Mouse (Mus musculus) erythroid progenitor cell, adult 5-6 weeks (primary cell): Measurements from ENCODE around the gene Scube3. TPM values are rescaled to one million over a fixed set of nuclear protein-coding genes. Genes with fewer than 3 reads are reported as not detected.

Experiments
- ATAC-seq: replicated peaks from 2 replicates; pipeline ENCODE4 v1.8.0; 2016; ENCODE audit warnings: moderate number of reproducible peaks, mild to moderate bottlenecking, moderate TSS enrichment, inconsistent platforms; ENCODE audit not compliant: poor library complexity, low FRiP score, severe bottlenecking
- total RNA-seq, 2 experiments: library from RNA; stranded (forward) in 1 of 2; stranded (reverse) in 1 of 2; fragments of 150-400 nt in 1 of 2; fragments of 186-747, 209-891 nt in 1 of 2; gene quantifications; 2 replicates each; pipeline versions ENCODE4 v1.2.3 to v1.2.4; 2015 to 2017; ENCODE audit warnings: low replicate concordance in 2 of 2

Scube3 gene
- total RNA-seq, 2 experiments from 2014 or later, result not detected

- ATAC-seq, result no peak
These were observed 11.4 kb upstream of the Scube3 start for GRCm38 (mm10) chr17:28130391-28131125.

GRCm38 (mm10) chr17:28131156-28131555 lies 10.8 kb upstream of the Scube3 start:
- no peak for ATAC-seq

GRCm38 (mm10) chr17:28133193-28133592 lies 8.7 kb upstream of the Scube3 start:
- ATAC-seq, result no peak

- ATAC-seq, result no peak
These were observed 6.4 kb upstream of the Scube3 start for GRCm38 (mm10) chr17:28135496-28135895.

GRCm38 (mm10) chr17:28136266-28136665 lies 5.7 kb upstream of the Scube3 start:
- ATAC-seq, result no peak

- ATAC-seq, result no peak
These were observed 3.9 kb upstream of the Scube3 start for GRCm38 (mm10) chr17:28138013-28138412.

GRCm38 (mm10) chr17:28138685-28139084 lies 3.3 kb upstream of the Scube3 start:
- ATAC-seq, result no peak

GRCm38 (mm10) chr17:28140431-28141204 lies 1.3 kb upstream of the Scube3 start:
- ATAC-seq, result no peak

GRCm38 (mm10) chr17:28141205-28141650 lies 713 bp upstream of the Scube3 start:
- ATAC-seq, result no peak

GRCm38 (mm10) chr17:28142700-28143610 lies 1.0 kb downstream of the Scube3 start:
- no peak for ATAC-seq

- no peak for ATAC-seq
These were observed 1.8 kb downstream of the Scube3 start for GRCm38 (mm10) chr17:28143751-28144150.

GRCm38 (mm10) chr17:28144241-28144640 lies 2.3 kb downstream of the Scube3 start:
- no peak for ATAC-seq

GRCm38 (mm10) chr17:28148288-28148687 lies 6.3 kb downstream of the Scube3 start:
- no peak for ATAC-seq

GRCm38 (mm10) chr17:28149734-28150133 lies 7.8 kb downstream of the Scube3 start:
- no peak for ATAC-seq

GRCm38 (mm10) chr17:28150456-28150855 lies 8.5 kb downstream of the Scube3 start:
- ATAC-seq, result no peak

- ATAC-seq, result no peak
These were observed 11.2 kb downstream of the Scube3 start for GRCm38 (mm10) chr17:28153095-28153494.

GRCm38 (mm10) chr17:28154970-28155369 lies 13.0 kb downstream of the Scube3 start:
- ATAC-seq, result no peak

- ATAC-seq, result no peak
These were observed 18.4 kb downstream of the Scube3 start for GRCm38 (mm10) chr17:28160361-28160760.

- ATAC-seq, result no peak
These were observed 19.5 kb downstream of the Scube3 start for GRCm38 (mm10) chr17:28161310-28161881.

- 0 out of 2 replicates have a peak, but pooled peaks have one; percentile 55 for ATAC-seq
These were observed 21.7 kb downstream of the Scube3 start for GRCm38 (mm10) chr17:28163666-28164065.
